Mouse (Mus musculus) c-Kit-positive CD71-positive TER-119-negative erythroid progenitor cells, embryonic 14.5 days (primary cell): ENCODE measurements around the gene Nup85.

Source experiments
- DNase-seq: peaks from one replicate; pipeline ENCODE4 v3.0.0-alpha.2; 2013; ENCODE audit warnings: low read depth

Gene Nup85

GRCm38 (mm10) chr11:115613138-115613945 is 49.1 kb downstream of the Nup85 start:
- DNase-seq, result no peak

GRCm38 (mm10) chr11:115614346-115615107 is 50.3 kb downstream of the Nup85 start:
- DNase-seq, result no peak

GRCm38 (mm10) chr11:115615108-115615825 is 51.0 kb downstream of the Nup85 start:
- no peak for DNase-seq

- DNase-seq, result no peak
Observed at GRCm38 (mm10) chr11:115615875-115616274, 51.6 kb downstream of the Nup85 start.

GRCm38 (mm10) chr11:115616371-115616770 is 52.1 kb downstream of the Nup85 start:
- no peak for DNase-seq

GRCm38 (mm10) chr11:115616893-115617292 is 52.7 kb downstream of the Nup85 start:
- DNase-seq, result no peak

GRCm38 (mm10) chr11:115618001-115618400 is 53.8 kb downstream of the Nup85 start:
- no peak for DNase-seq

GRCm38 (mm10) chr11:115618732-115619516 is 54.7 kb downstream of the Nup85 start:
- DNase-seq, result no peak

- DNase-seq, result no peak
Observed at GRCm38 (mm10) chr11:115619949-115620348, 55.7 kb downstream of the Nup85 start.

- DNase-seq, result peak; percentile 32
Observed at GRCm38 (mm10) chr11:115623487-115624070, 59.3 kb downstream of the Nup85 start.

- DNase-seq, result no peak
Observed at GRCm38 (mm10) chr11:115625877-115626276, 61.6 kb downstream of the Nup85 start.

GRCm38 (mm10) chr11:115626824-115627616 is 62.8 kb downstream of the Nup85 start:
- DNase-seq, result no peak

GRCm38 (mm10) chr11:115627705-115628464 is 63.7 kb downstream of the Nup85 start, which contains the start of gene Slc25a19:
Gene Slc25a19 (minus strand): TSS chr11:115628295.
- DNase-seq, result peak; percentile 100

- no peak for DNase-seq
Observed at GRCm38 (mm10) chr11:115628465-115629101, 64.3 kb downstream of the Nup85 start.

GRCm38 (mm10) chr11:115629734-115630531 is 65.7 kb downstream of the Nup85 start:
- DNase-seq, result no peak

- DNase-seq, result peak; percentile 37
Observed at GRCm38 (mm10) chr11:115630532-115631504, 66.6 kb downstream of the Nup85 start.

GRCm38 (mm10) chr11:115631505-115631890 is 67.3 kb downstream of the Nup85 start:
- peak; percentile 44 for DNase-seq
